Mouse (Mus musculus) ES-E14 (cell line): ENCODE data around the gene Ces1f. TPM values are rescaled to one million over a fixed set of nuclear protein-coding genes. Genes with fewer than 3 reads are reported as not detected.

Source experiments
- DNase-seq: peaks from one replicate; pipeline ENCODE4 v3.0.0-alpha.2; 2013; ENCODE audit warnings: low read depth, low spot score
- H3K27ac ChIP-seq: 2 replicates; pipeline ENCODE4 v1.5.1; 2012; ENCODE audit warnings: low read depth, mild to moderate bottlenecking, low read length, moderate library complexity, mixed read lengths; ENCODE audit not compliant: poor library complexity, insufficient read depth, severe bottlenecking
- H3K36me3 ChIP-seq: 2 replicates; pipeline ENCODE4 v1.6.1; 2012; ENCODE audit warnings: mild to moderate bottlenecking, low read length, moderate library complexity, mixed read lengths; ENCODE audit not compliant: control insufficient read depth, poor library complexity, insufficient read depth, severe bottlenecking
- H3K4me1 ChIP-seq, 2 experiments: fragments of 150-350 bp in 1 of 2; sonication (generic) in 1 of 2; 2 replicates each; pipeline ENCODE4 v1.6.1; 2012; ENCODE audit warnings: low read length in 2 of 2, mild to moderate bottlenecking in 1 of 2, mixed read lengths in 1 of 2; ENCODE audit not compliant: control insufficient read depth in 2 of 2, insufficient read depth in 2 of 2, poor library complexity in 1 of 2
- H3K4me3 ChIP-seq, 2 experiments: fragments of 150-350 bp in 1 of 2; sonication (generic) in 1 of 2; 2 replicates each; pipeline ENCODE4 v1.5.1; 2012; ENCODE audit warnings: low read length in 2 of 2, low read depth in 1 of 2, mild to moderate bottlenecking in 1 of 2, mixed read lengths in 1 of 2; ENCODE audit not compliant: insufficient read depth in 1 of 2, poor library complexity in 1 of 2, severe bottlenecking in 1 of 2
- H3K9ac ChIP-seq: 2 replicates; pipeline ENCODE4 v1.6.1; 2012; ENCODE audit warnings: low read depth, mild to moderate bottlenecking, low read length, mixed read lengths; ENCODE audit not compliant: poor library complexity, insufficient read depth, severe bottlenecking
- H3K9me3 ChIP-seq: fragments of 150-350 bp; sonication (generic); 2 replicates; pipeline ENCODE4 v1.6.1; 2012; ENCODE audit warnings: low read depth, mild to moderate bottlenecking, low read length; ENCODE audit not compliant: control insufficient read depth, insufficient read depth
- CHD2 ChIP-seq: IDR thresholded peaks from 2 replicates; pipeline ENCODE4 v1.6.1; 2014; ENCODE audit warnings: mild to moderate bottlenecking, low read depth, low read length, inconsistent platforms
- HCFC1 ChIP-seq: IDR thresholded peaks from 2 replicates; pipeline ENCODE4 v1.6.1; 2012; ENCODE audit warnings: low read length, inconsistent platforms, borderline replicate concordance; ENCODE audit not compliant: insufficient read depth
- MAFK ChIP-seq: IDR thresholded peaks from 2 replicates; pipeline ENCODE4 v1.6.1; 2014; ENCODE audit warnings: mild to moderate bottlenecking, low read depth, low read length, inconsistent platforms; ENCODE audit not compliant: insufficient read depth
- ZC3H11A ChIP-seq: IDR thresholded peaks from 2 replicates; pipeline ENCODE4 v1.6.1; 2012; ENCODE audit warnings: low read depth, mild to moderate bottlenecking, inconsistent platforms, low read length, borderline replicate concordance
- ZNF384 ChIP-seq: IDR thresholded peaks from 2 replicates; pipeline ENCODE4 v1.6.1; 2012; ENCODE audit warnings: low read depth, low read length, inconsistent platforms
- in situ Hi-C, 2 experiments: fragments of 600-800 bp; cut with MboI; formaldehyde crosslinking; loops; one replicate each; pipeline ENCODE4 v1.15.1; 2025; ENCODE audit warnings: low sequenced_read_pairs in 2 of 2, inconsistent platforms in 1 of 2; ENCODE audit not compliant: unreplicated experiment in 2 of 2
- total RNA-seq: library from RNA; depleted of rRNA; stranded (reverse); fragments of 300-350 nt; gene quantifications from 2 replicates; pipeline ENCODE4 v1.2.3, GENCODE M21; 2012

Gene Ces1f
- total RNA-seq, 1 experiment, result not detected

- no peak overlapping the region for H3K27ac ChIP-seq
- DNase-seq, result no peak
- no peak overlapping the region for H3K9ac ChIP-seq
- H3K4me3 ChIP-seq, result no peak overlapping the region
- in situ Hi-C loops, result no loop called here
- TF ChIP-seq HCFC1, result no peak
- no peak for TF ChIP-seq CHD2
- no peak for TF ChIP-seq ZNF384
- TF ChIP-seq MAFK, result no peak
- no peak for TF ChIP-seq ZC3H11A
- H3K36me3 ChIP-seq, result no peaks in the 10 kb centered on the region
- no peaks in the 10 kb centered on the region for H3K9me3 ChIP-seq
- no peaks in the 10 kb centered on the region for H3K4me1 ChIP-seq
Measured at GRCm38 (mm10) chr8:93282349-93282748, 2.8 kb upstream of the Ces1f start.

DNA sequence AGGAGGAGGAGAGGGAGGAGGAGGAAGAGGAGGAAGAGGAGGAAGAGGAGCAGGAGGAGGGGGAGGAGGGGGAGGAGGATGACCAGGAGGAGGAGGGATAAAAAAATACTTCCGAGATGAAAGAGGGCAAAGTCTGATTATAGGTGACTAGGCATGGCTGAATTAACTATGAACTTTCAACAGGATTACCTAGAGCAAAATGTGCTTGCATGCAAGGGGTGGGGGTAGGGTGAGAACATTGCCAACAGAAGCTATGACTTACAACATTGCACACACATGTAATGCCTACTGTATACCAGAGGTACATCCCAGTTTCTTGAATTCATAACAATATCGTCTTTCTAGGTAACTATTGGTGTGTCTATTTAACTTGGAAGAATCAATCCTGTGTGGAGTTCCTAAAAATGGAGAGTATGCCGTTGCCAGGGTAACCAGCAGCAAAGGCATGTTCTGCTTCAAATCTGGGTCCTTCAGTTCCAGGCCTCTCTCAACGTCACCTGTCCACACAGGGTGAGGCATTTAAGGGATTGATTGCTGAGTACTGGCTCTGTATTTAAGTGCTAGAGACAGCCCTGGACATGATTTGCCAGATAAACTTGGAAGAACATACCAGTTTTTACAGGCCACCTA, 1.3 kb downstream of the Ces1f start:
- Histone ChIP-seq H3K4me1 (no peaks in the 10 kb centered on the region), H3K27ac (no peak overlapping the region), H3K9ac (no peak overlapping the region), H3K4me3 (no peak overlapping the region), H3K9me3 (no peaks in the 10 kb centered on the region), H3K36me3 (no peaks in the 10 kb centered on the region)
- DNase-seq, result no peak
- in situ Hi-C loops, result no loop called here
- TF ChIP-seq ZNF384, result no peak
- no peak for TF ChIP-seq MAFK
- no peak for TF ChIP-seq HCFC1
- TF ChIP-seq ZC3H11A, result no peak
- no peak for TF ChIP-seq CHD2

DNA sequence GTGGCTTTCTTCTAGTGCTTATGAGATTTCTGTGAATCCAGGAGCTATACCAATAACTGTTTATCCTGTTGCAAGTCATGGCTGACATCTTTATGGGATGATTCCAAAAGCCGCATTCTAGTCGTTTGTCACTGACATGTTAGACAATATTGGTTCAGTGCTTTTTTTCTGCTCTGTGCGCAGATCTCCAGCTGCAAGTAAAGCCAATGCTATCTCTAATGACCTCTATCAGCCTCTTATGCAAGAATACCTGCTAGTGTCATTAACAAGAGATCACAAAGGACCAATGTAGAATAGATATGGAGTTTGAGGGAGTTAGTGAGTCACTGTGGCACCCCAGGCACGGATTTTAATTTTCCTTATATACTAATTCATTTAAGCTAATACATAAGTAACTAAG, 4.9 kb downstream of the Ces1f start:
- Histone ChIP-seq H3K27ac (no peak overlapping the region), H3K9ac (no peak overlapping the region), H3K4me3 (no peak overlapping the region), H3K4me1 (no peaks in the 10 kb centered on the region), H3K36me3 (no peaks in the 10 kb centered on the region), H3K9me3 (no peaks in the 10 kb centered on the region)
- in situ Hi-C loops, result no loop called here
- no peak for DNase-seq
- TF ChIP-seq MAFK (no peak), CHD2 (no peak)

DNA sequence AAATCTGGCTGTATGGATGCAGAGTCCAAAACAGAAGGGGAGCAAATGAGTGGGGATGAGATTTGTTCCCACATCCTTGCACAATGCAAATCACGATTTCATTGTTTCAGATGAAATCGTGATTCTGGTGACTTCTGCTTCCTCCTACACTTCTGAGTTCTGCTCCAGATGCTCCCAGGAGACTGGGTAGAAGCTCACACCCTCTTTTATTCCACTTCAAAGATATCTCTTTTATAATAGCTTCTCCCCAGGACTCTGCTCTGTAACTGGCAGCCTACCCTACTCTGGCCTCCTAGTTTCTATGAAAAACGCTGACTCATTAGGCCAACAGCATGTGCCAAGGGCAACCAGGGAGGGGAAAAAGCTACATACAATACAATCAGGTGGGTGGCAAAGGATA, 6.2 kb downstream of the Ces1f start:
- Histone ChIP-seq H3K9ac (no peak overlapping the region), H3K27ac (no peak overlapping the region), H3K36me3 (no peaks in the 10 kb centered on the region), H3K9me3 (no peaks in the 10 kb centered on the region), H3K4me3 (no peak overlapping the region), H3K4me1 (no peaks in the 10 kb centered on the region)
- DNase-seq, result no peak
- TF ChIP-seq MAFK (0 out of 2 replicates have a peak, but pooled peaks have one; percentile 57), CHD2 (no peak)
- in situ Hi-C loops, result no loop called here

DNA sequence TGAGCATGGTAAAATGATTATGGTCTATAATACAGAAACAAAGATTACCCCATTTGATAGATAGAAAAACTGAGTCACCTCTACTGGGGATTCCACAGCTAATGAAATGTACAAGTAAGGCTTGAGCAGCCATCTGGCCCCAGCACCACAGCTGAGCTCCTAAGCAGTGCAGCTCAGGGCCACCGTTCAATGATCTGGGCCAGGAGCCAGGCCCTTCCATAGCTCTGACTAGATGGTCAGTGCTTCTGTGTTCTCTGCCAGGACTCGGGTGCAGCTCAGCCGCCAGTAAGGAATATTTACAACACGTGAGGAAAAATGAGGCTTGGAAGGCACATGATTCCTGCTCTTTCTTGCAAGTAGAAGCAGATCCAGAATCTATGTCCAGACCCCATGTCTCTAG, 6.9 kb downstream of the Ces1f start:
- DNase-seq, result no peak
- H3K36me3 ChIP-seq, result no peaks in the 10 kb centered on the region
- no peak overlapping the region for H3K4me3 ChIP-seq
- in situ Hi-C loops, result no loop called here
- H3K4me1 ChIP-seq, result no peaks in the 10 kb centered on the region
- TF ChIP-seq MAFK (no peak), CHD2 (no peak), HCFC1 (no peak), ZNF384 (no peak), ZC3H11A (no peak)
- no peak overlapping the region for H3K9ac ChIP-seq
- H3K9me3 ChIP-seq, result no peaks in the 10 kb centered on the region
- H3K27ac ChIP-seq, result no peak overlapping the region
